Mouse (Mus musculus): ENCODE results near the gene Mthfd1. TPM values are rescaled to one million over a fixed set of nuclear protein-coding genes. Genes with fewer than 3 reads are reported as not detected.

Mthfd1 gene
- polyA plus RNA-seq, 1 experiment = 23.4 TPM

DNA sequence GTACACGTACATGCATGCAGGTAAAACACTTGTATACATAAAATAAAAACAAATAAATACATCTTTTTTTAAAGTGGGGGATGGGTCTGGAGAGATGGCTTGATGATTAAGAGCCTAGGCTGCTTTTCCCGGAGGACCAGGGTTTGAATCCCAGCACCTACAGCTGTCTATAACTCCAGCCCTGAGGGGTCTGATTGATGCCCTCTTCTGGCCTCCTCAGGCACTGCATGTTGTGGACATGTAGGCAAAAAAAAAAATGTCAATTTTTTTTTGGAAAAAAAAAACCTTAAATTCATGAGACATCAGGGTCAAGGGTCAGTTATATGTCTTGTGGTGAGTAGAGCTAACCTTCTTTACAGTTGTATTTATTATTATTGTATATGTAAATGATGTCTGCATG lies 35.2 kb downstream of the Mthfd1 start:
- WGBS = 91% methylated on average over 2 of the region's 2 CpGs
- no peak for DNase-seq (ENCODE audit: low read depth, low spot score)

GRCm38 (mm10) chr12:76293192-76293591 lies 38.1 kb downstream of the Mthfd1 start:
- peak; percentile 10 for DNase-seq (ENCODE audit: low read depth, low spot score)
- 35% methylated on average over 7 of the region's 7 CpGs for WGBS

DNA sequence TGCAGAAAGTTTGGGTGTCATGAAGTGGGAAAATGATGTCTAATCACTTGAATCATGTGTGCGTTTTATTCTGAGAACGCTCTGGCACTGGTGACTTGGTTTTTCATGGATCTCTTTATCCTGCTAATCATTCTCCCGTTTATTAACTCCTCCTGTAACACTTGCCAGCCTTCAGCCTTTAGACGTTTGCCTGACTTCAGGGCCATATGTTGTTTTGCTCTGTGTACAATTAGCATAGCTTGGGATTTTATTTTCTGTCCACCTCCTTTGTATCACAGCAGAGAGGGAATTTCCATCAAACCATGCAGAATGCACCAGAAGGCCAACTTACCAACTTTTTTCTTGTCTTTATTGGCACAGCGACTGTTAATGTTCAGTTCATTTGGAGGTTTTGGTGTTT lies 42.7 kb downstream of the Mthfd1 start:
- DNase-seq (ENCODE audit: low read depth, low spot score) = no peak
- WGBS = 87% methylated on average over 5 of the region's 5 CpGs

DNA sequence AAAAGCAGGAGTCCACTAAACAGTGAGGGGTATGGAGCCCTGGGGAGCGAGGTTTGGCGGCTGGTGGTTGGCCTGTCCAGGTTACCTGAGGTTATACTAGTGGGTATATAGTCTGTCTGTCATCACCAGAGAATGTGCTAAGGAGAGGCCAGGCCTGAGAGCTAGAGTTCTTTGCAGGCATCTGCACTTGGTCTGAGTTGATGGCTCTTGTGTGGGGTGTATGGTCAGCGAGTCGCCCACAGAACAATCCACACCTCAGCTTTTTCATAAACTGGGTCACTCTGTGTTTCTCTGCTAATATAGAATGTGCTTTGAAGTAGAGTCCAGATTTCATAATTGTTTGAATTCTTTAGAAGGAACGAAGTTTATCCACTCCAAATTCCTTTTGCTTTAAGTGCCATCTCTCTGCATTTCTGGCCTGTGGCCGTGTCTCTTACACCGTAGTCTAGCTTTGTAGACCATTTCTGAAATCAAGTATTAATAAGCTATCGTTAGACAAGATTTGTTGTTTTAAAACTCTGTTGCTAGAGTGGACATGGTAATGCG lies 44.3 kb downstream of the Mthfd1 start:
- WGBS = 88% methylated on average over 9 of the region's 9 CpGs
- DNase-seq (ENCODE audit: low read depth, low spot score) = no peak

- no peak for DNase-seq (ENCODE audit: low read depth, low spot score)
- 47% methylated on average over 10 of the region's 10 CpGs for WGBS
Observed at GRCm38 (mm10) chr12:76300367-76300766, 45.3 kb downstream of the Mthfd1 start.

DNA sequence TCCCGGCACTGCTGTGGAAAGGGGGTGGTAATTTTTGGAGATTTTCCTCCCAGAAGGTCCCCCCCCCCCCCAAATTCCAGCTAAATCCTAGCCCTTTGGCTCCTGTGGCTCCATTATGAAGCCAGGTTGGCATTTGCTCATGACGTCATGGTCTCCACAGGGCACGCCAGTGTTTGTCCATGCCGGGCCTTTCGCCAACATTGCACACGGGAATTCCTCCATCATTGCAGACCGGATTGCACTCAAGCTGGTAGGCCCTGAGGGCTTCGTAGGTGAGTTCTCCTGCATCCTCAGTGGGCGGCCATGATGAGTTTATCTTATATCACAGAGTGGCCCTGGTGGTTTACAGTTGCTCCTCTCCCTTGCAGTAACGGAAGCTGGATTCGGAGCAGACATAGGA lies 48.4 kb downstream of the Mthfd1 start:
- no peak for DNase-seq (ENCODE audit: low read depth, low spot score)
- 70% methylated on average over 11 of the region's 11 CpGs for WGBS

- WGBS = 84% methylated on average over 4 of the region's 4 CpGs
- no peak for DNase-seq (ENCODE audit: low read depth, low spot score)
Observed at GRCm38 (mm10) chr12:76304199-76304598, 49.1 kb downstream of the Mthfd1 start.

DNA sequence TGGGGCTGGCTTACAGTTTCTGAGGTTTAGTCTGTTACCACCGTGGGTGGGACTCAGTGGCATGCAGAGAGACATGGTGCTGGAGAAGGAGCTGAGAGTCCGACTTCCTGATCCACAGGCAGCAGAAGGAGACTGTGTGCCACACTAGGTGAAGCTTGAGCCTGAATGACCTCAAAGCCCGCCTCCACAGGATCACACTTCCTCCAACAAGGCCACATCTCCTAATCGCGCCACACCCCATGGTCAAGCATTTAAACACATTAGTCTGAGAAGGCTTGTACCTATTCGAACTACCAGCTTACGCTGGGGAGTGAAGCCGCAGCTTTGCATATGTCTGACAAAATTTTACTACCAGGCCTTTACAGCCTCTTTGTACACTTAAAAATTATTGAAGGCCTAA lies 50.0 kb downstream of the Mthfd1 start:
- DNase-seq (ENCODE audit: low read depth, low spot score) = no peak
- 87% methylated on average over 8 of the region's 8 CpGs for WGBS

GRCm38 (mm10) chr12:76306852-76307561 lies 51.9 kb downstream of the Mthfd1 start:
- no peak for DNase-seq (ENCODE audit: low read depth, low spot score)
- 74% methylated on average over 9 of the region's 9 CpGs for WGBS

DNA sequence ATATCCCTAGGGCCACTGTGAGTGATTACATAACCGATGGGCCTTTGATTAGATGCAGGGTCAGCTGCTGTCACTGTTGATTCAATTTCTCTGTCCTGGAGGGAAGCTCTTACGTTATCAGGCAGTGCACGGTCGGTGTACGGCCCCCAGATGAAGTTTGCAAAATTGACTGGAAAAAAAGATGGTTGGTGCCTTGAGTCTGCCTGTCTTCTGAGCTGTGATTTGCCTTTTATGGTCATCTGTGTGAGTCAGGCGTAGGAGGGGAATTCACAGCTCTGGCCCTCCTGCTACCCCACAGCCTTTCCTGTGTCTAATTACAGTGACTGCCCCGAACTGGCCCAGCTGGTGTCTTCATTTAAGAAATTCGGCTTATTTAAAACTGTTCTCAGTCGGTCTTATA lies 52.9 kb downstream of the Mthfd1 start:
- no peak for DNase-seq (ENCODE audit: low read depth, low spot score)
- WGBS = 60% methylated on average over 9 of the region's 9 CpGs

GRCm38 (mm10) chr12:76308436-76308835 lies 53.3 kb downstream of the Mthfd1 start:
- DNase-seq (ENCODE audit: low read depth, low spot score) = no peak
- WGBS = 87% methylated on average over 5 of the region's 5 CpGs

DNA sequence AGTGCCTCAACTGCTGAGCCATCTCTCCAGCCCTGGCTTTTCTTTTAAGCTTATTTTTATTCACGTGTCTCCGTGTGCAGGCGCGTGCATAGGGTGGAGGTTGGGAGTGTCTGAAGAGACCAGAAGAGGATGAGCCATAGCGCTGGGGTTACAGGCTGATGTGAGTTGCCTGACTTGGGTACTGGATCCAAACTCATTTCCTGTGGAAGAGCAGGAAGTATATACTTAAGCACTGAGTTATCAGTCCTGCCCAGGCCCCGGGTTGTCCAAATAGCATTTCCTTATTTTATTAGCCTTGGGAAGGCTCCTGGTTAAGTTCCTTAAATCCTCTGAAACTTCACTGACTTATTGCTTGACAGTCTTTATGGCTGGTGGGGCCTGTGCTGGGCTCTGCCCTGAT lies 54.9 kb downstream of the Mthfd1 start:
- WGBS = 79% methylated on average over 6 of the region's 6 CpGs
- DNase-seq (ENCODE audit: low read depth, low spot score) = no peak

DNA sequence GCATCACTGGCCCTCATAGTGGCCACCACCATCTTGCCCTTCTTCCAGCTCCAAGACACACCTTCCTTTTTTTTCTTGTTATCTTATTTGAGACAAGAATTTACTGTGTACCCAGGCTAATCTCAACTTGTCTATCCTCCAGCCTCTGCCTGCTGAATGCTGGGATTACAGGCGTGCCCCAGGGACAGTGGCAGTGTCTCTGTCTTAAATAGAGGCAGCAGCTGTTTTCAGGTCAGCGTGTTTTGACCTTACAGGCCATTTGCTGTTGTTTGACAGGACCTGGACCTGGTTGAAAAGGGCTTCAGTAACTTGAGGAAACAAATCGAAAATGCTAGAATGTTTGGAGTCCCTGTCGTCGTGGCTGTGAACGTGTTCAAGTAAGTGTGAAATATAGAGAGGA lies 55.5 kb downstream of the Mthfd1 start:
- DNase-seq (ENCODE audit: low read depth, low spot score) = no peak
- WGBS = 82% methylated on average over 6 of the region's 6 CpGs

DNA sequence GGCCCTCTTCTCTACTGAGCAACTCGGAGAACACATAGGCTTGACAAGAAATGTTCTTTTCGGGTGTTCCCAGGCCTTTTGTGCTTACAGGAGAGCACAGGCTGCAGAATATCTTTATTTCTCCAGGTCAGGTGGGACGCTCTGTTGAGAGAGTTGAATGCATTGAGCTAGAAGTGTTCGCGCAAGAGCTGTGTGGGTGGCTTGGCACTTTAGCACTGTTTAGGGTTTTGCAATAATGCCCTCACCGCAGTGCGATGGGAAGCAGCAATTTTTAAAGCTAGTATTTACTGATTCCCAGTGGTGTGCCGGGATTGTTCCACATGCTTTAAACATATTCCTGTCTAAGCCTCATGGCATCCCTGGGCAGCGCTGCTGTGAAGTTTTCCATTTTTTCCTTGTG lies 56.1 kb downstream of the Mthfd1 start:
- DNase-seq (ENCODE audit: low read depth, low spot score) = no peak
- 90% methylated on average over 9 of the region's 9 CpGs for WGBS

DNA sequence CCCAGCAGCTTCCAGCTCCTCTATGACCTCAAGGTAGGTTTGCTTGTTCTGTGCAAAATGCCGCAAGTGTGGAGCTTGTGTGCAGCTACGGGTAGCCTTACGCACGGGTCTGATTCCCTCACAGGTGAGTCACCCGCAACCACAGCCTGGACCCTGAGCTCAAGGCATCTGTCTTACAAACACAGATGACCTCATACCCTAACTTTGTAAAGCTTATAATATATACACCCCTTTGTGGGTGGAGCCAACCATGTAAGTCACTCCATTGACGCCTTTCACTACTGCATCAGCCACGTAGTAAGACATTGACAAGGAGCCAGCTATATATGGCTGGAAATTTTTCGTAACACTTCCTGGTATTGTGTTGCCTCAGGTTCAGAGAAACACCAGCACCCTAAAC lies 56.9 kb downstream of the Mthfd1 start:
- 56% methylated on average over 8 of the region's 8 CpGs for WGBS
- DNase-seq (ENCODE audit: low read depth, low spot score) = peak; percentile 14

DNA sequence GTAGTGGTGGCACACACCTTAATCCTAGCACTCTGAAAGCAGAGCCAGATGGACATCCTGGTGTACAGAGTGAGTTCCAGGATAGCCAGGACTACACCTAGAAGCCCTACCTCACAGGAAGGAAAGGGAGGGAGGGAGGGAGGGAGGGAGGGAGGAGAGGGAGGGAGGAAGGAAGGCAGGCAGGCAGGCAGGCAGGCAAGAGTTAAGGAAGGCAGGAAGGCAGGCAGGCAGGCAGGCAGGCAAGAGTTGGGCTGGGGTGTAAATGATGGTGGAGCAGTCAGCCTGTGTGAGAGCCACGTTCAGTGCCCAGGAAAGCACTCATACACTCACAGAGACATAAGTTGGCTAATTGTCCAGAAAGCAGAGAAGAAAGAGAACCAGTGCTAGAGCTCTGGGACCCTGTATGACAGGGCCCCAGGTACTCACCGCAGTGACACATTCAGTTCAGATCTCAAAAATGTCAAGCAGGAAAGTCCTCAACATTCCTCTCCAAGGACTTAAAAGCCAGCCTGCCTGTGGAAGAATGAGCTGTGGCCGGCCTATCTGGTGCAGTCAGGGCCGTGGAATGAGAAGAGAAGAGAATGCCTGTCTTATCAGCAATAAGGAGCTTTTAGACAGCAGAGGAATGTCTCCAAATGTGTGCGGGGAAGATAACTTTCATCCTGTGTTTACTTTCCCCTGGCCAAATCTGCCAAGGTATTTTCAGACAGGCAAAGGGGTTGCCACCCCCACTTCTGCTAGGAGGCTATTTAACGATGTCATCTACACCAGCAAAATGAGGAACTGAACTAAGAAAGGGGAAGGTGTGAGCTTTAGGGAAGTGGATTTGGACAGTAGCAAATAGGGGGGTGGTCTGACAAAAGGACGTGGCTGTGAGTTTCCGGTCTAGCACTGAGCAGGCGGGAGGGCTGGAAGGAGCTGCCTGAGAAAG lies 63.4 kb downstream of the Mthfd1 start:
- DNase-seq (ENCODE audit: low read depth, low spot score) = no peak
- 49% methylated on average over 9 of the region's 9 CpGs for WGBS

- no peak for DNase-seq (ENCODE audit: low read depth, low spot score)
- 5% methylated on average over 53 of the region's 53 CpGs for WGBS
Observed at GRCm38 (mm10) chr12:76324679-76325431, 69.8 kb downstream of the Mthfd1 start, which contains the start of gene Akap5. Gene Akap5, plus strand, starts transcription at chr12:76324891.

DNA sequence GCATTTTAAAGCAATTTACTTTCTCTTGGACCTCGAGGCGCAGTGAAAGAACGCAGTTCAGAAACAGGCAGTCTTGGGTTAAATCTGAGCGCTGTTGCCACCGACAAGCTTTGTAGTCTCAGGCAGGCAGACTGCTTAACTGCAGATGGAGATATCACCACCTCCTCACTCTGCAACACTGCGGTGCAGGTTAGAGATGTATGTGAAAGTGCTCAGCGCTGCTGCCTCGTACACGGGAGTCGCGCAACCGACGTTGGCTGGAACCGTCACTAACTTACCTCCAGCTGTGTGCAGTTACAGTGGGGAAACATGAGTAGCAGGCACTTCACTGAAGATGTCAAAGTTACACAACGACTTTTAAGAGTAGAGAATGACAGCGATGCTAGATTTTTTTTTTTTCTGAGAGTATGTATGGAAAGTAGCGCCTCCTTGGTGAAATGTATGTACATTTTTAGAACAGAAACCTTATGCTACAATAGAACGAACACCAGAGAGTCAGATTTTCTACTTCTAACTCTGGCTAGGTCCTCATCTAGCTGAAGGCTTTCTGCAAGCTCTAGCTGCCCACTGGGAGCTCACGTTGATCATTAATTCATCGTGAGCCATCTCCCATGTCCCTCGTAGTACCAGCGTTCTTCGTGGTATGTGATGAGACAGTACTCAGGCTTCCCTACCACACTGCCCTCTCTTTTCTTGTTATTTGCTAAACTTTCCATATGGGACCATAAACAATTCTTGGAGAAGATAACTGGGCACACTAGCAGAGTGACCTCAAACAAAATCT lies 71.5 kb downstream of the Mthfd1 start:
- 92% methylated on average over 23 of the region's 23 CpGs for WGBS
- DNase-seq (ENCODE audit: low read depth, low spot score) = no peak
